Mouse (Mus musculus): ENCODE measurements around the gene Mtrf1. TPM values are rescaled to one million over a fixed set of nuclear protein-coding genes. Genes with fewer than 3 reads are reported as not detected.

Gene Mtrf1
- 11.4 and 12.0 TPM in 2 replicates for polyA plus RNA-seq (2015; fragmentation: Nextera tagmentation; extraction: Ambion mirVana)

- Histone ChIP-seq H3K27me3 (no peaks in the 10 kb centered on the region), H3K4me1 (peaks cover 7% of the 10 kb centered on the region; the same call in 1 of the 2 replicates), H3K4me2 (peak within 1 kb of the TSS; percentile 58), H3K9ac (peak within 1 kb of the TSS; percentile 73), H3K4me3 (peak within 1 kb of the TSS; percentile 61), H3K9me3 (no peaks in the 10 kb centered on the region), H3K27ac (peak within 1 kb of the TSS; percentile 92), H3K36me3 (peaks cover 10% of the 10 kb centered on the region)
- ATAC-seq (ENCODE audit: insufficient number of reproducible peaks, insufficient read depth, low FRiP score, low TSS enrichment, low read depth): peak; percentile 71; the same call in 1 of the 2 replicates
- WGBS: 20% methylated on average over 23 of the region's 23 CpGs
Observed at GRCm38 (mm10) chr14:79397321-79398122, at the start of gene Mtrf1. Gene Mtrf1 (plus strand): TSS chr14:79397772.

GRCm38 (mm10) chr14:79358055-79358454, 39.5 kb upstream of the Mtrf1 start:
- Histone ChIP-seq H3K4me2 (no peak overlapping the region), H3K27me3 (no peaks in the 10 kb centered on the region), H3K36me3 (peaks cover 57% of the 10 kb centered on the region), H3K9ac (no peak overlapping the region), H3K4me3 (no peak overlapping the region), H3K27ac (no peak overlapping the region), H3K4me1 (no peaks in the 10 kb centered on the region), H3K9me3 (no peaks in the 10 kb centered on the region)
- WGBS: 89% methylated on average over 2 of the region's 2 CpGs
- ATAC-seq (ENCODE audit: insufficient number of reproducible peaks, insufficient read depth, low FRiP score, low TSS enrichment, low read depth): no peak

- Histone ChIP-seq H3K4me3 (no peak overlapping the region), H3K9ac (no peak overlapping the region), H3K4me2 (no peak overlapping the region), H3K36me3 (peaks cover 44% of the 10 kb centered on the region), H3K27me3 (no peaks in the 10 kb centered on the region), H3K4me1 (no peaks in the 10 kb centered on the region), H3K27ac (no peak overlapping the region), H3K9me3 (no peaks in the 10 kb centered on the region)
- ATAC-seq (ENCODE audit: insufficient number of reproducible peaks, insufficient read depth, low FRiP score, low TSS enrichment, low read depth): no peak
Observed at GRCm38 (mm10) chr14:79377041-79377440, 20.5 kb upstream of the Mtrf1 start.

- H3K36me3 ChIP-seq: peaks cover 44% of the 10 kb centered on the region
- no peak for ATAC-seq (ENCODE audit: insufficient number of reproducible peaks, insufficient read depth, low FRiP score, low TSS enrichment, low read depth)
- 94% methylated on average over 7 of the region's 7 CpGs for WGBS
- H3K9ac ChIP-seq: no peak overlapping the region
- no peaks in the 10 kb centered on the region for H3K27me3 ChIP-seq
- H3K4me2 ChIP-seq: no peak overlapping the region
- no peaks in the 10 kb centered on the region; the same call in 1 of the 2 replicates for H3K4me1 ChIP-seq
- H3K4me3 ChIP-seq: no peak overlapping the region
- H3K27ac ChIP-seq: no peak overlapping the region
- no peaks in the 10 kb centered on the region for H3K9me3 ChIP-seq
Observed at GRCm38 (mm10) chr14:79383120-79383519, 14.5 kb upstream of the Mtrf1 start.

- Histone ChIP-seq H3K4me2 (no peak overlapping the region), H3K9me3 (no peaks in the 10 kb centered on the region), H3K27ac (no peak overlapping the region), H3K9ac (no peak overlapping the region), H3K4me1 (peaks cover 6% of the 10 kb centered on the region), H3K27me3 (no peaks in the 10 kb centered on the region), H3K4me3 (no peak overlapping the region), H3K36me3 (peaks cover 11% of the 10 kb centered on the region)
- WGBS: 91% methylated on average over 3 of the region's 3 CpGs
- ATAC-seq (ENCODE audit: insufficient number of reproducible peaks, insufficient read depth, low FRiP score, low TSS enrichment, low read depth): no peak
Observed at GRCm38 (mm10) chr14:79388304-79388703, 9.3 kb upstream of the Mtrf1 start.

GRCm38 (mm10) chr14:79389438-79390264, 7.9 kb upstream of the Mtrf1 start:
- Histone ChIP-seq H3K4me3 (peak overlapping the region; percentile 75), H3K27me3 (no peaks in the 10 kb centered on the region), H3K27ac (peak overlapping the region; percentile 99), H3K36me3 (peaks cover 11% of the 10 kb centered on the region), H3K9ac (peak overlapping the region; percentile 93), H3K9me3 (no peaks in the 10 kb centered on the region), H3K4me2 (peak overlapping the region; percentile 84), H3K4me1 (peaks cover 6% of the 10 kb centered on the region)
- 1% methylated on average over 16 of the region's 16 CpGs for WGBS
- no peak for ATAC-seq (ENCODE audit: insufficient number of reproducible peaks, insufficient read depth, low FRiP score, low TSS enrichment, low read depth)

- H3K4me2 ChIP-seq: peak within 1 kb of the TSS; percentile 84
- peak; percentile 94 for ATAC-seq (ENCODE audit: insufficient number of reproducible peaks, insufficient read depth, low FRiP score, low TSS enrichment, low read depth)
- WGBS: under 1% methylated on average over 71 of the region's 71 CpGs
- peak within 1 kb of the TSS; percentile 75 for H3K4me3 ChIP-seq
- H3K9ac ChIP-seq: peak within 1 kb of the TSS; percentile 93
- H3K27ac ChIP-seq: peak within 1 kb of the TSS; percentile 99
- H3K9me3 ChIP-seq: no peaks in the 10 kb centered on the region
- peaks cover 11% of the 10 kb centered on the region for H3K36me3 ChIP-seq
- H3K4me1 ChIP-seq: peaks cover 6% of the 10 kb centered on the region
- no peaks in the 10 kb centered on the region for H3K27me3 ChIP-seq
Observed at GRCm38 (mm10) chr14:79390265-79390926, 7.2 kb upstream of the Mtrf1 start, which contains the start of gene Naa16. Gene Naa16 (minus strand): TSS chr14:79390778.

GRCm38 (mm10) chr14:79393289-79393688, 4.3 kb upstream of the Mtrf1 start:
- Histone ChIP-seq H3K27me3 (no peaks in the 10 kb centered on the region), H3K9me3 (no peaks in the 10 kb centered on the region), H3K9ac (no peak overlapping the region), H3K4me3 (no peak overlapping the region), H3K27ac (no peak overlapping the region), H3K4me1 (peaks cover 7% of the 10 kb centered on the region), H3K36me3 (no peaks in the 10 kb centered on the region), H3K4me2 (no peak overlapping the region)
- WGBS: 55% methylated on average over 1 of the region's 1 CpGs
- no peak for ATAC-seq (ENCODE audit: insufficient number of reproducible peaks, insufficient read depth, low FRiP score, low TSS enrichment, low read depth)

GRCm38 (mm10) chr14:79394564-79394963, 3.0 kb upstream of the Mtrf1 start:
- ATAC-seq (ENCODE audit: insufficient number of reproducible peaks, insufficient read depth, low FRiP score, low TSS enrichment, low read depth): no peak
- no peak overlapping the region for H3K4me2 ChIP-seq
- no peak overlapping the region for H3K27ac ChIP-seq
- H3K36me3 ChIP-seq: no peaks in the 10 kb centered on the region; the same call in 1 of the 2 replicates
- no peak overlapping the region for H3K9ac ChIP-seq
- H3K4me1 ChIP-seq: peaks cover 7% of the 10 kb centered on the region; the same call in 1 of the 2 replicates
- H3K4me3 ChIP-seq: no peak overlapping the region
- no peaks in the 10 kb centered on the region for H3K9me3 ChIP-seq
- no peaks in the 10 kb centered on the region for H3K27me3 ChIP-seq

- H3K9ac ChIP-seq: no peak overlapping the region
Observed at GRCm38 (mm10) chr14:79407641-79408040, 10.1 kb downstream of the Mtrf1 start.

GRCm38 (mm10) chr14:79409278-79409830, 11.8 kb downstream of the Mtrf1 start:
- no peaks in the 10 kb centered on the region for H3K4me1 ChIP-seq
- 92% methylated on average over 6 of the region's 6 CpGs for WGBS

More at GRCm38 (mm10) chr14:79407641-79408040, 10.1 kb downstream of the Mtrf1 start:
- ATAC-seq (ENCODE audit: insufficient number of reproducible peaks, insufficient read depth, low FRiP score, low TSS enrichment, low read depth): no peak
- Histone ChIP-seq H3K36me3 (peaks cover 27% of the 10 kb centered on the region), H3K9me3 (no peaks in the 10 kb centered on the region), H3K4me2 (no peak overlapping the region), H3K27ac (no peak overlapping the region), H3K27me3 (no peaks in the 10 kb centered on the region), H3K4me1 (no peaks in the 10 kb centered on the region), H3K4me3 (no peak overlapping the region)
- WGBS: 75% methylated on average over 2 of the region's 2 CpGs

More at GRCm38 (mm10) chr14:79409278-79409830, 11.8 kb downstream of the Mtrf1 start:
- no peaks in the 10 kb centered on the region for H3K9me3 ChIP-seq
- no peak overlapping the region for H3K4me2 ChIP-seq
- no peaks in the 10 kb centered on the region for H3K27me3 ChIP-seq
- no peak overlapping the region for H3K9ac ChIP-seq
- no peak overlapping the region for H3K27ac ChIP-seq
- no peak for ATAC-seq (ENCODE audit: insufficient number of reproducible peaks, insufficient read depth, low FRiP score, low TSS enrichment, low read depth)
- H3K36me3 ChIP-seq: peaks cover 29% of the 10 kb centered on the region
- no peak overlapping the region for H3K4me3 ChIP-seq
